Mouse (Mus musculus) frontal cortex, postnatal 36 days (tissue): Measurements from ENCODE around the gene Cuta.
A peak's percentile ranks its signal among the peaks of the same experiment; 100 is the strongest.
"Not testable (repeated sequence)": the region's sequence is repeated elsewhere in the genome, so short reads cannot be mapped to it uniquely, and the experiment has no call there.

Source experiments
- DNase-seq, 2 experiments: peaks; one replicate each; pipeline ENCODE4 v3.0.0; 2022; ENCODE audit warnings: low spot score in 2 of 2

Cuta gene

GRCm38 (mm10) chr17:26939178-26939972 is at the start of gene Cuta:
Gene Cuta (minus strand): TSS chr17:26939569.
- peak; percentile 99 to 100 for DNase-seq

GRCm38 (mm10) chr17:26985503-26986179 is 46.3 kb upstream of the Cuta start:
- no peak for DNase-seq

- no peak for DNase-seq
These were observed 44.0 kb upstream of the Cuta start for GRCm38 (mm10) chr17:26983382-26983781.

GRCm38 (mm10) chr17:26981050-26981449 is 41.7 kb upstream of the Cuta start:
- no peak for DNase-seq

GRCm38 (mm10) chr17:26979426-26979825 is 40.1 kb upstream of the Cuta start:
- DNase-seq, result no peak

DNA sequence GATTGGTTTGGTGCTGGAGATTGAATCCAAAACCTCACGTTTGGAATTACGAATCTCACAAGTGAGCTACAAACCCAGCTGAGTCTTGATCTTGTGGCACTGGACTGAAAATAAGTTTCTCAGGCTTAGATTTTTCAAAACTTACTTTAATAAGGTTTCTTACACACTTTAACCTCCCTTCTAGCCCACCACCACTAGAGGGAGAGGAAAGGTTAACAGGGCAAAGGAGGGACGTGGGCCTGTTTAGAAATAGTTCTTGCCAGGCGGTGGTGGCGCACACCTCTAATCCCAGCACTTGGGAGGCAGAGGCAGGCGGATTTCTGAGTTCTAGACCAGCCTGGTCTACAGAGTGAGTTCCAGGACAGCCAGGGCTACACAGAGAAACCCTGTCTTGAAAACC is 38.0 kb upstream of the Cuta start:
- not testable (repeated sequence) for DNase-seq

DNA sequence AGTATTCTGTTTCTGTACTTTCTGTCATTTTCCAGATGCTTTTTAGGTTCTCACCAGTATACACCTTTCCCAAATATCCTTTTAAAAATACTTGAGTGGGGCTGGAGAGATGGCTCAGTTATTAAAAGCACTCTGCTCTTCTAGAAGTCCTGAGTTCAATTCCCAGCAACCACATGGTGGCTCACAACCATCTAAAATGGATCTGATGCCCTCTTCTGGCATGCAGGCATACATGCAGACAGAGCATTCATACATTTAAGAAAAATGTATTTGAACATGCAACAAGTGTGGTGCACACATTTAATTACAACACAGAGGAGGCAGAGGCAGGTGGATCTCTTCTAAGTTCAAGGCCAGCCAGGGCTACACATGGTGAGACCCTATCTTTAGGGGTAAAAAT is 36.0 kb upstream of the Cuta start:
- no peak for DNase-seq

DNA sequence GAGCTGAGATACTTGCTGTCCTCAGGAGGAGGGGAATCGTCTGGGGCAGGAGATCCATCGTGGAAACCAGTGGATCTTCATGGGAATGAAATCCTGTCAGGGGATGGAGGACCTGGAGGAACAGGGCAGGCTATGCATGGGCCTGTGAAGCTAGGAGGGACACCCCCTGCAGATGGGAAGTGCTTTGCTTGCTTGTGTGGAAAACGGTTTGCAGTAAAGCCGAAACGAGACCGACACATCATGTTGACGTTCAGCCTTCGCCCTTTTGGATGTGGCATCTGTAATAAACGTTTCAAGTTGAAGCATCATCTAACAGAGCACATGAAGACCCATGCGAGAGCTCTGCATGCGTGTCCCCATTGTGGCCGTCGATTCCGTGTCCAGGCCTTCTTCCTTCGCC is 35.2 kb upstream of the Cuta start:
- DNase-seq, result no peak

DNA sequence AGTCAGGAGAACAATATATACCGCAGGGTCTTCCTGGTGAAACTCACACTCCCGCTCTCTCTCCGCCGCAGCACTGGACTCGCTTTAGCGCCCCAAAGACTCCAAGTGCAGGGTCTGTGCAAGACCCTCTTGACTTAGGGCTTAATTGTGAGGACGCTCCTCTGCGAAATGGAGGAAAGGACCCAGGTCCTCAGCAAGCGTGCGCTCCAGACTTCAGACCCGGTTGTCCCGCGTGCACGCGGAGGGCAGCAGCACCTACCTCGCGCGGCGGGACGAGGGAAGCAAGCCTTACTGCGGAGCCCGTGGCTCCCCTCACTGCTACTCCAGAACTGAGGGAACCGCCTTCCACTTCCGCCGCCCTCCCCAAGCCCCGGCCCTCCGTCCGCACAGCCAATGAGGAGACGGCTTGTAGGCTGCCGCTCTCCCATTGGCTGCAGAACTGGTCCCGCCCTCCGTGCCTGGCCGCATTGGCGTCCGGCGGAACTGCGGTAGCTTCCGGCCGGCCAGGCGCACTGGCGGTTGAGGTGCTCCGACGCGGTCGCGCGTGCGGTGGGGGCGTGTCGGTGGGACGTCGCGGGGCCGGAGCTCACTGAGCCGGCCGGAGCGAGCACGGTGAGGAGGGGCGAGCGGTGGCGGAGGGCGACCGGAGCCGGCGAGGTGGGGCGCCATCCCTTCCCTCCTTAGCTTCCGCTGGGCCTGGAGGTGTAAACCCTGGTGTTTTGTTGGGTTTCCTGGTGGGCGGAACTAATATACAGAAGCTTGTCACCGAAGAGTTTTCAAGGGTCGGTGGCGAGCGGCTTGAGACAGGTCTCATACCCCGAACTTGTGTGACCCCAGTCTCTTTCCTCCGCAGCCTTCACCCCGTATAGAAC is 33.6 kb upstream of the Cuta start, which contains the start of gene Zbtb9:
Zbtb9 (plus strand) TSS at position 465 of the 872 bp plus-strand sequence.
- DNase-seq, result peak; percentile 96 to 97

DNA sequence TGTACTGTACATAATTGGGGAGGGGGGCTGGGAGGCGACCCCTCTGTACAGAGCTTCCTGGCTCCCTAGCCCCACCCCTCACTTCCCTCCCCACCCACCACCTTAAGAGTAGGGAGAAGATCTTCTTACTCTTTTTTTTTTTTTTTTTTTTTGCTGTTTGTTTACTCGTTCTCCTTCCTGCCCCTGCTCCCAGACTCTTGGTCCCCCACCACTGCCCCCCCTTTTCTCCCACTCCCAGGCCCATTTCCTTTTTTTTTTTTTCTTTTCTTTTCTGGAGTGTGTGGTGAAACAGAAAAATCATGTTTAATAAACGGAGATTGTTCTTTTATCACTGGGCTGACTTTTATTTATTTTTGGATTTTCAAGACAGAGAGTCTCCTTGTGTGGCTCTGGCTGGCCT is 32.7 kb upstream of the Cuta start:
- DNase-seq, result no peak

- DNase-seq, result no peak
These were observed 32.0 kb upstream of the Cuta start for GRCm38 (mm10) chr17:26971247-26971905.

- no peak for DNase-seq
These were observed 30.9 kb upstream of the Cuta start for GRCm38 (mm10) chr17:26970221-26970620.

- no peak for DNase-seq
These were observed 29.9 kb upstream of the Cuta start for GRCm38 (mm10) chr17:26969257-26969656.

GRCm38 (mm10) chr17:26968200-26968611 is 28.8 kb upstream of the Cuta start:
- peak in 1 of 2 experiments; percentile 55 for DNase-seq

- DNase-seq, result no peak
These were observed 28.1 kb upstream of the Cuta start for GRCm38 (mm10) chr17:26967477-26967876.

DNA sequence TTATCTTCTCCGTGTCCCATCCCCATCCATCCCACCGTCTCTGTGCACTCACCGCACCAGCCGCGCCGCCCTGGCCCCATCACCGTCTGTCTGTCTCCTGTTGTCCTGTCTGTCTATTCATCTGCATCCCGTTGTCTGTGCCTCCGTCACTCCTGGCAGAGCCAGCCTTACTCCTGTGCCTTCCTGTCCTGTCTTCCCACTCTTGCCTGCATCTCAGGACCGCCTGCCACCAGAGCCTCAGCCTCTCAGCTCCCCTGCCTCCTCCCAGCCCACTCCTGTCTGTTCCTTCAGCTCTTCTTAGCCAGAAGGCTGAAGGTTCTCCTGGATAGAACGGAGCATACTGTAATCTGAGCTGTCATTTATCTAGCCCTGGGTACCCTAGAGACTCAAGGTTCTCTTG is 27.6 kb upstream of the Cuta start:
- peak in 1 of 2 experiments; percentile 51 for DNase-seq

- DNase-seq, result no peak
These were observed 22.3 kb upstream of the Cuta start for GRCm38 (mm10) chr17:26961572-26962240.

DNA sequence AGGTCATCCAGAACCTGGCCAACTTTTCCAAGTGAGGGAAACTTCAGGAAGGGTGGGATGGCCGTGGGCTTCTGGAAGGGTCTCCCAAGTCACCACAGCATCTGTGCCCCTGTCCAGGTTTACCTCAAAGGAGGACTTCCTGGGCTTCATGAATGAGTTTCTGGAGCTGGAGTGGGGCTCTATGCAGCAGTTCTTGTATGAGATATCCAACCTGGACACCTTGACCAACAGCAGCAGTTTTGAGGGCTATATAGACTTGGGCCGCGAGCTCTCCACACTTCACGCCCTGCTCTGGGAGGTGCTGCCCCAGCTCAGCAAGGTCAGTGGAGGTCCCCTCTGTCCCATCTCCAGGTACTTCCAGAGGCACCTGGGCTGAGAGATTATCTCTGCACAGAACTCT is 20.4 kb upstream of the Cuta start:
- no peak for DNase-seq

DNA sequence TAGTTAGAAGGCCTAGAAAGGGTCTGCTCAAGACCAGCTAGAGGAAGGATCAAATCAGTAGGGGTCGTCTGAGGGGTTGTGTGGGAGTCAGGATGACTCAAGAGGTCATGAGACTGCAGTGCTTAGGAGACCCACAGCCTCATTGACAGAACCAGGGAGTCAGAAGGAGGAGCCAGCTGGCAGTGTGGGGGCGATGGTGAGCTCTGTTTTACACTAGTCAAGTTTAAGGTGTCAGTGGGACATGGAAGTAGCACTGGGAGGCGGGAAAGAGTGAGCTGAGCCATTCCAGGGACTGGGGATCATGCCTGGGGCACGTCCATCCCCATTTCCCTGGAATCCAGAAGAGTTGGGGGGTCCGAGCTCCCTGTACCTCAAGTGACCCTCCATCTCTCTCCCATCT is 19.5 kb upstream of the Cuta start:
- peak in 1 of 2 experiments; percentile 72 for DNase-seq

GRCm38 (mm10) chr17:26957872-26958271 is 18.5 kb upstream of the Cuta start:
- no peak for DNase-seq

GRCm38 (mm10) chr17:26956895-26957294 is 17.5 kb upstream of the Cuta start:
- DNase-seq, result no peak
